Mouse (Mus musculus): ENCODE measurements around the gene Tenm3. TPM values are rescaled to one million over a fixed set of nuclear protein-coding genes. Genes with fewer than 3 reads are reported as not detected.

Tenm3 gene
- total and polyA plus RNA-seq, 3 experiments = 0.01 to 0.11 TPM; not detected in 1

- no peaks in the 10 kb centered on the region for H3K36me3 ChIP-seq (replicated peaks)
- ATAC-seq (ENCODE audit: extremely low read depth, insufficient number of reproducible peaks, low FRiP score, poor library complexity, severe bottlenecking) = no peak
- H3K4me3 ChIP-seq (ENCODE audit: low read depth, low read length) = no peak overlapping the region
- no peak for TF ChIP-seq GATA1 (IDR thresholded peaks at IDR 0.05; ENCODE audit: borderline replicate concordance, low read length)
- no peak for TF ChIP-seq TAL1 (conservative IDR thresholded peaks at IDR 0.05; ENCODE audit: low read depth, low read length)
- TF ChIP-seq POLR2AphosphoS5 (IDR thresholded peaks at IDR 0.05; ENCODE audit: insufficient replicate concordance, low read depth, low read length) = no peak
- TF ChIP-seq GATA2 (IDR thresholded peaks at IDR 0.05; ENCODE audit: borderline replicate concordance, low read depth, low read length) = no peak
- TF ChIP-seq CTCF (IDR thresholded peaks at IDR 0.05; ENCODE audit: low read depth, low read length) = no peak
- no peaks in the 10 kb centered on the region for H3K4me1 ChIP-seq (ENCODE audit: insufficient read depth, low read depth, low read length)
- no peaks in the 10 kb centered on the region for H3K27me3 ChIP-seq (ENCODE audit: insufficient read depth, low read length)
- no peak for DNase-seq (ENCODE audit: low spot score)
- peaks cover 24% of the 10 kb centered on the region for H3K9me3 ChIP-seq (replicated peaks)
These were observed 539.5 kb downstream of the Tenm3 start for GRCm38 (mm10) chr8:48304224-48304623.

- TF ChIP-seq GATA2 (IDR thresholded peaks at IDR 0.05; ENCODE audit: borderline replicate concordance, low read depth, low read length) = no peak
- TF ChIP-seq GATA1 (IDR thresholded peaks at IDR 0.05; ENCODE audit: borderline replicate concordance, low read length) = no peak
- TF ChIP-seq CTCF (IDR thresholded peaks at IDR 0.05; ENCODE audit: low read depth, low read length) = no peak
- TF ChIP-seq TAL1 (conservative IDR thresholded peaks at IDR 0.05; ENCODE audit: low read depth, low read length) = no peak
- no peak for TF ChIP-seq POLR2AphosphoS5 (IDR thresholded peaks at IDR 0.05; ENCODE audit: insufficient replicate concordance, low read depth, low read length)
- ATAC-seq (ENCODE audit: extremely low read depth, insufficient number of reproducible peaks, low FRiP score, poor library complexity, severe bottlenecking) (no peak), DNase-seq (ENCODE audit: low spot score) (no peak)
- no peaks in the 10 kb centered on the region for H3K27me3 ChIP-seq (ENCODE audit: insufficient read depth, low read length)
- H3K36me3 ChIP-seq (replicated peaks) = no peaks in the 10 kb centered on the region
- peaks cover 36% of the 10 kb centered on the region for H3K9me3 ChIP-seq (replicated peaks)
- no peak overlapping the region for H3K4me3 ChIP-seq (ENCODE audit: low read depth, low read length)
- H3K4me1 ChIP-seq (ENCODE audit: insufficient read depth, low read depth, low read length) = no peaks in the 10 kb centered on the region
These were observed 543.1 kb downstream of the Tenm3 start for GRCm38 (mm10) chr8:48300613-48301037.

- Histone ChIP-seq H3K4me1 (ENCODE audit: insufficient read depth, low read depth, low read length) (no peaks in the 10 kb centered on the region), H3K4me3 (ENCODE audit: low read depth, low read length) (no peak overlapping the region), H3K36me3 (replicated peaks) (no peaks in the 10 kb centered on the region), H3K9me3 (replicated peaks) (peaks cover 41% of the 10 kb centered on the region), H3K27me3 (ENCODE audit: insufficient read depth, low read length) (no peaks in the 10 kb centered on the region)
- ATAC-seq (ENCODE audit: extremely low read depth, insufficient number of reproducible peaks, low FRiP score, poor library complexity, severe bottlenecking) = no peak
- TF ChIP-seq CTCF (IDR thresholded peaks at IDR 0.05; ENCODE audit: low read depth, low read length) (no peak), TAL1 (conservative IDR thresholded peaks at IDR 0.05; ENCODE audit: low read depth, low read length) (no peak), GATA2 (IDR thresholded peaks at IDR 0.05; ENCODE audit: borderline replicate concordance, low read depth, low read length) (no peak), GATA1 (IDR thresholded peaks at IDR 0.05; ENCODE audit: borderline replicate concordance, low read length) (no peak), POLR2AphosphoS5 (IDR thresholded peaks at IDR 0.05; ENCODE audit: insufficient replicate concordance, low read depth, low read length) (no peak)
- DNase-seq (ENCODE audit: low spot score) = no peak
These were observed 543.7 kb downstream of the Tenm3 start for GRCm38 (mm10) chr8:48300061-48300460.

GRCm38 (mm10) chr8:48299341-48299740, 544.4 kb downstream of the Tenm3 start:
- DNase-seq (ENCODE audit: low spot score) (no peak), ATAC-seq (ENCODE audit: extremely low read depth, insufficient number of reproducible peaks, low FRiP score, poor library complexity, severe bottlenecking) (no peak)
- Histone ChIP-seq H3K27me3 (ENCODE audit: insufficient read depth, low read length) (no peaks in the 10 kb centered on the region), H3K4me1 (ENCODE audit: insufficient read depth, low read depth, low read length) (no peaks in the 10 kb centered on the region), H3K9me3 (replicated peaks) (peaks cover 45% of the 10 kb centered on the region), H3K4me3 (ENCODE audit: low read depth, low read length) (no peak overlapping the region), H3K36me3 (replicated peaks) (no peaks in the 10 kb centered on the region)
- TF ChIP-seq CTCF (IDR thresholded peaks at IDR 0.05; ENCODE audit: low read depth, low read length) = no peak
- no peak for TF ChIP-seq TAL1 (conservative IDR thresholded peaks at IDR 0.05; ENCODE audit: low read depth, low read length)
- no peak for TF ChIP-seq GATA2 (IDR thresholded peaks at IDR 0.05; ENCODE audit: borderline replicate concordance, low read depth, low read length)
- TF ChIP-seq POLR2AphosphoS5 (IDR thresholded peaks at IDR 0.05; ENCODE audit: insufficient replicate concordance, low read depth, low read length) = no peak
- TF ChIP-seq GATA1 (IDR thresholded peaks at IDR 0.05; ENCODE audit: borderline replicate concordance, low read length) = no peak

GRCm38 (mm10) chr8:48296371-48296770, 547.4 kb downstream of the Tenm3 start:
- H3K36me3 ChIP-seq (replicated peaks) = no peaks in the 10 kb centered on the region
- TF ChIP-seq CTCF (IDR thresholded peaks at IDR 0.05; ENCODE audit: low read depth, low read length) = no peak
- TF ChIP-seq GATA1 (IDR thresholded peaks at IDR 0.05; ENCODE audit: borderline replicate concordance, low read length) = no peak
- TF ChIP-seq POLR2AphosphoS5 (IDR thresholded peaks at IDR 0.05; ENCODE audit: insufficient replicate concordance, low read depth, low read length) = no peak
- TF ChIP-seq GATA2 (IDR thresholded peaks at IDR 0.05; ENCODE audit: borderline replicate concordance, low read depth, low read length) = no peak
- TF ChIP-seq TAL1 (conservative IDR thresholded peaks at IDR 0.05; ENCODE audit: low read depth, low read length) = no peak
- DNase-seq (ENCODE audit: low spot score) = no peak
- peaks cover 54% of the 10 kb centered on the region for H3K9me3 ChIP-seq (replicated peaks)
- H3K4me1 ChIP-seq (ENCODE audit: insufficient read depth, low read depth, low read length) = no peaks in the 10 kb centered on the region
- no peak overlapping the region for H3K4me3 ChIP-seq (ENCODE audit: low read depth, low read length)
- ATAC-seq (ENCODE audit: extremely low read depth, insufficient number of reproducible peaks, low FRiP score, poor library complexity, severe bottlenecking) = no peak
- H3K27me3 ChIP-seq (ENCODE audit: insufficient read depth, low read length) = no peaks in the 10 kb centered on the region

- H3K4me3 ChIP-seq (ENCODE audit: low read depth, low read length) = no peak overlapping the region
- peaks cover 55% of the 10 kb centered on the region for H3K9me3 ChIP-seq (replicated peaks)
- DNase-seq (ENCODE audit: low spot score) = no peak
- H3K27me3 ChIP-seq (ENCODE audit: insufficient read depth, low read length) = no peaks in the 10 kb centered on the region
- TF ChIP-seq POLR2AphosphoS5 (IDR thresholded peaks at IDR 0.05; ENCODE audit: insufficient replicate concordance, low read depth, low read length) = no peak
- no peak for TF ChIP-seq GATA1 (IDR thresholded peaks at IDR 0.05; ENCODE audit: borderline replicate concordance, low read length)
- TF ChIP-seq GATA2 (IDR thresholded peaks at IDR 0.05; ENCODE audit: borderline replicate concordance, low read depth, low read length) = no peak
- TF ChIP-seq TAL1 (conservative IDR thresholded peaks at IDR 0.05; ENCODE audit: low read depth, low read length) = no peak
- no peak for TF ChIP-seq CTCF (IDR thresholded peaks at IDR 0.05; ENCODE audit: low read depth, low read length)
- no peak for ATAC-seq (ENCODE audit: extremely low read depth, insufficient number of reproducible peaks, low FRiP score, poor library complexity, severe bottlenecking)
- H3K36me3 ChIP-seq (replicated peaks) = no peaks in the 10 kb centered on the region
- H3K4me1 ChIP-seq (ENCODE audit: insufficient read depth, low read depth, low read length) = no peaks in the 10 kb centered on the region
These were observed 548.2 kb downstream of the Tenm3 start for GRCm38 (mm10) chr8:48295558-48295957.

All from G1E (cell line).